Mouse (Mus musculus): ENCODE measurements around the gene Yy1.
A peak's percentile ranks its signal among the peaks of the same experiment; 100 is the strongest.
"Not testable (repeated sequence)": the region's sequence is repeated elsewhere in the genome, so short reads cannot be mapped to it uniquely, and the experiment has no call there.

The Yy1 gene

GRCm38 (mm10) chr12:108826282-108826957, 33.6 kb downstream of the Yy1 start:
- DNase-seq (ENCODE audit: low read depth, low spot score), result no peak

- no peak for DNase-seq (ENCODE audit: low read depth, low spot score)
Observed at GRCm38 (mm10) chr12:108826958-108827535, 34.3 kb downstream of the Yy1 start.

- DNase-seq (ENCODE audit: low read depth, low spot score), result no peak
Observed at GRCm38 (mm10) chr12:108827641-108828040, 34.9 kb downstream of the Yy1 start.

DNA sequence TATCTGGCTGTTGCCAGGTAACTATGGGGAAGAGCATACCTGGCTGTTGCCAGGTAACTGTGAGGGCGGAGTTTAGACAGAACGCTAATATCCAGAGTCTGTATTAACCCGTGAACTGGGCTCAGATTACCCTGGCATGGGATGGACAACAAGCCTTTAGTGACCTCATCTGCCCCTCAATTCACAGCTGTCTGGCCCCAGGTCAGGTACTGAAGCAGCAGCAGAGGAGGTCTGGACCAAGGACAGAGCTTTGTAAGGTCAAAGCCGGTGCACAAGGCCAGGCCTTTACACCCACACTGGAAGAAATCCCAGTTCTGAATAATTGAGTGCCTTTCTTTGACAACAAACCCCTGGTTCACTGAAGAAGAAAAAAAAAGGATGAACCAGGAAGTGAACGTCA, 36.9 kb downstream of the Yy1 start:
- DNase-seq (ENCODE audit: low read depth, low spot score), result no peak

DNA sequence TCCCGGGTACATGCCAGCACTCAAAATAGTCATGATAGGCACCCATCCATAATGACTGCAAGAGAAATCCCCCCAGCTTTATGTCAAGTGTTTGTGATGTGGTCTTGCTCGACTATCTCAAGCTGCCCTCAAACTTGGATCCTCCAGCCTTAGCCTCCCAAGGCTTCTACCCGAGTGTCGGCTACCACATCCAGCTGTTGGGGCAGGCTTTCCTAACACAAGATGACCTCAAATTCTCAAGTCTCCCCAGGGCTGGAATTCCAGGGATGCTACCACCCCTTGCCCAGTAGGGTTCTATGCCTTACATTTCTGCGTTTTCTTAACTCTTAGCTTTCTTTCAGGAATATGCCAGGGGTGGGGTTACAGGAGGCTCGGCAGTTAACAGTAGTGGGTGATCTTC, 37.6 kb downstream of the Yy1 start:
- DNase-seq (ENCODE audit: low read depth, low spot score), result no peak

DNA sequence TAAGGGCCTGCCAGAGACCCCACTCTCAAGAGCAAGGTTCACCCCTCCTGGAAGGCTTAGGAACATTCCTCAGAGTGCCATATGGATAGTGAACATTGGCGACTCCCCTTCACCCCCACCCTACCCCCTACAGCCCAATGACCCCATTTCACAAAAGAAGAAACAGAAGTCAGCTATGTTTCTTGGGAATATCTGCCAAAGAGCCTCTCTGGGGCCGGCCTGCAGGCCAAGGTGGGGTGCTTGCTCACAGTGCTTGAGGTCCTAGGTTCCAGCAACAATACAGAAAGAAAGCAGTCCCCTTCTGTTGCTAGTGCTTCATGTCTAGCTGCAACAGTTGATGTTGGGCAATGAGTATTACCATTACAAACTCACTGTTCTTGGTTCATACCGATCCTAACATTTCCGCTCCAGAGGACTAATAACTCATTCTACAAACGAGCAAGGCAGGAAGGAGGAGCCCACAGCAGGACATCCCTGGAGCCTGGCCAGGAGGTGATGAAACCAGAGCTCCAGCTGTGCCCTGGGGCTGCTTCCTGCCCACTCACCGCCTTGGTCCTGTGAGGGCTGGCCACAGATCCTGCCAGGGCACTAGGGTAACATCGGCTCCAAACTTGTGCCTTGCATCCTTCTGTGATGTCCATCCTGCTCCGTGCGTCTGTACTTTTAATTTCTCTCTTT, 39.3 kb downstream of the Yy1 start:
- no peak for DNase-seq (ENCODE audit: low read depth, low spot score)

GRCm38 (mm10) chr12:108832851-108833250, 40.1 kb downstream of the Yy1 start:
- DNase-seq (ENCODE audit: low read depth, low spot score), result no peak

- DNase-seq (ENCODE audit: low read depth, low spot score), result no peak
Observed at GRCm38 (mm10) chr12:108833408-108833807, 40.6 kb downstream of the Yy1 start.

- no peak for DNase-seq (ENCODE audit: low read depth, low spot score)
Observed at GRCm38 (mm10) chr12:108834337-108834736, 41.6 kb downstream of the Yy1 start.

GRCm38 (mm10) chr12:108834786-108835185, 42.0 kb downstream of the Yy1 start:
- DNase-seq (ENCODE audit: low read depth, low spot score), result no peak

DNA sequence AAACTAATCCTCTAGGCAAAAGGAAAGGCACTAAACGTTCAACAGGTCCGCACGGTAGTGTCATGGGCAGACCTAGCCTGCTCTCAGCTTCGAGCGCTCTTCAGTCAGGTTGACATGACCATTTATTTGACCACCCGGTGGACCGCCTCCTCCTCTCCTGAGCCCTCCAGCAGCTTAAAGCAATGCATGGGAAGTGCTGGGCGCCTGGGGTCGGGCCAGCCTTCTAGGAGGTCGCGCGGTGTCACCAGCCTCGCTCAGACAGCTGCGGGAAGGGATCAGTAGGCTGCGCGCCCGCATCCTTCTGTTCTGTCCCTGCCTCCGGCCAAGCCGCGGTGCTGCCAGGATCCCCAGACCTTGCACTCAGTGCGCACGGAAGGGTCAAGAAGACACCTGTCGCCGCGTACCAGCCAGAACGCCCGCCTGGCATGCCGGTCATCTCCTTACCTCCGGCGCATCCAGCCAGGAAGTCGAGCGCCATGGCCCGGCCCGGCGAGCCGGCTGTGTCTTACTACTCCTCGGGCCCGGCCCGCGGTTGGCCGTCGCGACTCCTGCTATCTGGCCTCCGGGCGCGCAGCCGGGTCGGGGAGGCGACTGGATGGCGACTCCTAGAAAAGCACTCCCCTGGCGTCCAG, 42.6 kb downstream of the Yy1 start:
- DNase-seq (ENCODE audit: low read depth, low spot score), result no peak

GRCm38 (mm10) chr12:108835840-108836409, 43.2 kb downstream of the Yy1 start, which contains the start of the genes Slc25a29 and Slc25a47:
Gene Slc25a29 (minus strand): TSS chr12:108835883.
Gene Slc25a47 (plus strand): TSS chr12:108836046.
- DNase-seq (ENCODE audit: low read depth, low spot score), result peak; percentile 91

GRCm38 (mm10) chr12:108836722-108837121, 43.9 kb downstream of the Yy1 start:
- DNase-seq (ENCODE audit: low read depth, low spot score), result no peak

DNA sequence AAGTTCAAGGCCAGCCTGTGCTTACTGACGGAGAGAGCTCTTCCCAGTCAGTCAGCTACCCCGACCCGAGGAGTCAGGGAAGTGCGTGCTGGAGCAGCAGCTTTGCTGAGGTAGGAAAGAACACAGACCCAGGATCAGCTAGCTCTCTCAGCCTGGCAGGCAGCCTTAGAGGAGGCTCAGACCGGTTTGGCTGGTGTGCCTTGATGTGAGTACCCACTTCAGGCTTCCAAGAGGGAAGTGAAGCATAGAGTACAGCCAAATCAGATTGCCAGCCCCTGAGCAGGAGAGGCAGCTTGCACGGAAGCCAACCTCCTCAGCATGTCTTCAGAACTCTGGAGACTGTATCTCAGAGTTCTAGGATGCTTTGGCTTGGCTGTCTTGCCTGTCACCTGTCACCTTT, 48.4 kb downstream of the Yy1 start:
- no peak for DNase-seq (ENCODE audit: low read depth, low spot score)

DNA sequence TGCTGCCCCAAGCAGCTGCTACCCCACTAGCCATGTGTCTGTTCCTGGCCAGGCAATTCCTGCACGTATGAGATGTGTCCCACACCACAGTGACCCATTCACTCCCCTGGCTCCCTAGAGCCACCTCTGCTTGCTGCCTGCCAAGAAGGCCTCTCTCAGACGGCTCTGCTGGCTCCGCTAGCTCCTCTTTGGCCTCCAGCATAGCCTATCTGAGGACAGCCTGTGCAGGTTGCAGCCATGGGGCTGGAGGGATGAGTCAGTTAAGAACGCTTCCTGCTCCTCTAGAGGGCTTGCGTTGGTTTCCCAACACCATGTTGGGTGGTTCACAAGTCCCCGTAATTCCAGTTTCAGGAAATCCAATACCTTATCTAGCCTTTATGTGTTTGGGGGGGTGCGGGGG, 49.9 kb downstream of the Yy1 start:
- no peak for DNase-seq (ENCODE audit: low read depth, low spot score)

DNA sequence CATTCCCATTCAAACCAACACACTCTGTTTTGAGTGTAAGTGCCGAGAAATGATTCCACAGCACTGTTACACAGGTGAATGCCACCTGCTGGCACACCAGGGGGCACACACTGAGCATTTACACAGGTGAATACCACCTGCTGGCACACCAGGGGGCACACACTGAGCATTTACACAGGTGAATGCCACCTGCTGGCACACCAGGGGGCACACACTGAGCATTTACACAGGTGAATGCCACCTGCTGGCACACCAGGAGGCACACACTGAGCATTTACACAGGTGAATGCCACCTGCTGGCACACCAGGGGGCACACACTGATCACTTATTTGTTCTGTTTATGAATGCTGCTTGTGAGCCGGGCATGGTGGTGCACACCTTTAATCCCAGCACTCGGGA, 55.3 kb downstream of the Yy1 start:
- not testable (repeated sequence) for DNase-seq (ENCODE audit: low read depth, low spot score)

- DNase-seq (ENCODE audit: low read depth, low spot score), result no peak
Observed at GRCm38 (mm10) chr12:108849488-108850022, 56.8 kb downstream of the Yy1 start.

DNA sequence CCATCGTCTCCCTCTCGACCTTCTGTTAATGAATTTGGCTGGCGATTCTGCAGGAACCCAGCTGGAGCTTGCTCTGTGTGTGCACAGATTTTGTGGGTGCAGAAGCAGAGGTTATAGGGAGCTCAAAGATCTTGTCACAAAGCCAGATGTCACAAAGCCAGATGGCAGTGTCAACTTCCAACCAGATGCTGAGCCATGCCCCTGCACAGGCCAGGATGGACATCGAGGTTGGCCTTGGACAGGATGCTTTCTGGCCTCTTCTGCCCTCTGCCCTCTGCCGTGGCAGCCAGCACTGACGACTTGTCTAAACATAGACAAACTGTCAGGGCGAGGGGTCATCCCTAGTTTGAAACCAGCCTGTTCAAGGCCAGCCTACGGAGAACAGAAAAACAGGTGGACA, 57.4 kb downstream of the Yy1 start:
- DNase-seq (ENCODE audit: low read depth, low spot score), result no peak

GRCm38 (mm10) chr12:108850886-108851285, 58.1 kb downstream of the Yy1 start:
- DNase-seq (ENCODE audit: low read depth, low spot score), result no peak

GRCm38 (mm10) chr12:108852822-108853221, 60.0 kb downstream of the Yy1 start:
- DNase-seq (ENCODE audit: low read depth, low spot score), result no peak

DNA sequence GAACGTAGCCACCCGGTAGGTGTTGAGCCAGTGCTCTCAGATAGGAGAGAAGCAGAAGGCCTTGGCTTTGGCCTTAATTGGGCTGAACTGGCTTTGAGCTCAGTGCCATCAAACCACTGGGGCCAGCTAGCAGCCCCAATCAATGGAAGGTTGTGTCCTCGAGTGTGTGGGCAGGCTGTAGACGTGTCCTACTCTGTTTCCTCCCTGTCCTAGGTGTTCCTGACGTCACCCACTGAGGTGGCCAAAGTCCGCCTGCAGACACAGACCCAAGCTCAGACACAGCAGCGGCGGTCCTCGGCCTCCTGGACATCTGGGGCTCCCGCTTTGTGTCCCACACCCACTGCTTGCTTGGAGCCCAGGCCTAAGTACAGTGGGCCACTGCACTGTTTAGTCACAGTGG, 62.3 kb downstream of the Yy1 start:
- DNase-seq (ENCODE audit: low read depth, low spot score), result no peak

DNA sequence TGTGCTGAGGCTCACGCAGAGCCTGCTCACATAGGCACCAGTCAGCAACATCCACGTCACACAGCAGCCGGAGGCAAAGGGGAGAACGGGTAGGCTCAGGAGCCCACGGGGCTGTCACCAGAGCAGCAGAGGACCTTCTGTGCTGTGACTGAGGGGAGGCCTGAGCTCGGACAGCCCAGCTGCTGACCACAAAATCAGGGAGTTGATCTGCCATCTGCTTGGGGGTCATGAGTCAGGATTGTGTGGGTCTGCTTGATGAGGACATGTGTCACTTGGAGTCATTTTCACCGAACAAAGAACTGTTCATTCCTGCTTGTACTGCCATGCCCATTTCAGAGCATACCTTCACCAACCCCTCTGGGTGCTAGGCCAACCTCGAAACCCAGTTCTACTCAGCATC, 63.4 kb downstream of the Yy1 start:
- DNase-seq (ENCODE audit: low read depth, low spot score), result no peak

Measured in forelimb bud, embryonic 11.5 days (tissue).